Mouse (Mus musculus) forebrain, embryonic 13.5 days (tissue): ENCODE data around the gene Elf2. TPM values are rescaled to one million over a fixed set of nuclear protein-coding genes. Genes with fewer than 3 reads are reported as not detected.

ENCODE experiments used
- ATAC-seq: fragments of 200-750 bp; cut with Nextera tagmentation; 2 replicates; pipeline ENCODE4 v1.8.0; 2017
- H3K27ac ChIP-seq: fragments of 300-500 bp; sonication (generic); 2 replicates; pipeline ENCODE4 v1.5.1; 2015; ENCODE audit warnings: inconsistent platforms, mild to moderate bottlenecking, moderate library complexity
- H3K27me3 ChIP-seq: fragments of 300-500 bp; sonication (generic); 2 replicates; pipeline ENCODE4 v1.6.1; 2015; ENCODE audit warnings: mild to moderate bottlenecking, inconsistent platforms
- H3K36me3 ChIP-seq: fragments of 300-500 bp; sonication (generic); 2 replicates; pipeline ENCODE4 v1.6.1; 2015; ENCODE audit warnings: mild to moderate bottlenecking, inconsistent platforms; ENCODE audit not compliant: poor library complexity, severe bottlenecking
- H3K4me1 ChIP-seq: fragments of 300-500 bp; sonication (generic); 2 replicates; pipeline ENCODE4 v1.6.1; 2015; ENCODE audit warnings: inconsistent platforms
- H3K4me2 ChIP-seq: fragments of 300-500 bp; sonication (generic); 2 replicates; pipeline ENCODE4 v1.6.1; 2015; ENCODE audit warnings: inconsistent platforms, mild to moderate bottlenecking, moderate library complexity
- H3K4me3 ChIP-seq: fragments of 300-500 bp; sonication (generic); 2 replicates; pipeline ENCODE4 v1.5.1; 2015; ENCODE audit warnings: mild to moderate bottlenecking, inconsistent platforms
- H3K9ac ChIP-seq: fragments of 300-500 bp; sonication (generic); 2 replicates; pipeline ENCODE4 v1.6.1; 2015; ENCODE audit warnings: mild to moderate bottlenecking, inconsistent platforms
- H3K9me3 ChIP-seq: fragments of 300-500 bp; sonication (generic); replicated peaks from 2 replicates; pipeline ENCODE4 v1.6.1; 2016; ENCODE audit warnings: inconsistent platforms
- WGBS: fragments of 180-500 bp; shearing (Covaris S2); methylation state at CpG from one replicate; pipeline ENCODE4 v1.1.7; 2015; 5-methylcytosine and 5-hydroxymethylcytosine counted together
- polyA plus RNA-seq: library from polyadenylated mRNA; unstranded; fragments of >200 nt; fragmentation: Nextera tagmentation; extraction: Ambion mirVana; gene quantifications from 2 replicates; pipeline ENCODE4 v1.2.1, GENCODE M21; 2015

Elf2 gene
- polyA plus RNA-seq = 55.9 and 60.1 TPM in 2 replicates

- no peaks in the 10 kb centered on the region for H3K27me3 ChIP-seq
Observed at GRCm38 (mm10) chr3:51340552-51341267, at the start of gene Elf2. Gene Elf2, minus strand, starts transcription at chr3:51340663.

GRCm38 (mm10) chr3:51388904-51389303 lies 48.4 kb upstream of the Elf2 start:
- Histone ChIP-seq H3K4me3 (peak overlapping the region; percentile 9; the same call in 1 of the 2 replicates), H3K9me3 (no peaks in the 10 kb centered on the region), H3K36me3 (no peaks in the 10 kb centered on the region), H3K27ac (no peak overlapping the region), H3K9ac (peak overlapping the region; percentile 30), H3K4me1 (peaks cover 5% of the 10 kb centered on the region), H3K27me3 (peaks cover 14% of the 10 kb centered on the region; the same call in 1 of the 2 replicates), H3K4me2 (peak overlapping the region; percentile 41)
- WGBS = 7% methylated on average over 13 of the region's 13 CpGs
- ATAC-seq = no peak

More at GRCm38 (mm10) chr3:51340552-51341267, at the start of gene Elf2:
- H3K4me2 ChIP-seq = peak within 1 kb of the TSS; percentile 82
- peak within 1 kb of the TSS; percentile 100 for H3K27ac ChIP-seq
- peaks cover 22% of the 10 kb centered on the region for H3K4me1 ChIP-seq
- ATAC-seq = peak; percentile 84
- no peaks in the 10 kb centered on the region for H3K36me3 ChIP-seq
- under 1% methylated on average over 50 of the region's 87 CpGs for WGBS
- peak within 1 kb of the TSS; percentile 98 for H3K9ac ChIP-seq
- peak within 1 kb of the TSS; percentile 93 for H3K4me3 ChIP-seq
- H3K9me3 ChIP-seq = no peaks in the 10 kb centered on the region

GRCm38 (mm10) chr3:51387868-51388381 lies 47.5 kb upstream of the Elf2 start:
- Histone ChIP-seq H3K27me3 (peaks cover 14% of the 10 kb centered on the region; the same call in 1 of the 2 replicates), H3K9ac (no peak overlapping the region), H3K36me3 (no peaks in the 10 kb centered on the region), H3K27ac (no peak overlapping the region), H3K4me1 (peaks cover 5% of the 10 kb centered on the region), H3K4me3 (no peak overlapping the region), H3K4me2 (no peak overlapping the region), H3K9me3 (no peaks in the 10 kb centered on the region)
- ATAC-seq = no peak
- 46% methylated on average over 8 of the region's 8 CpGs for WGBS

GRCm38 (mm10) chr3:51387134-51387451 lies 46.6 kb upstream of the Elf2 start:
- no peak overlapping the region for H3K4me2 ChIP-seq
- no peaks in the 10 kb centered on the region for H3K36me3 ChIP-seq
- no peak overlapping the region for H3K9ac ChIP-seq
- whole genome bisulfite sequencing = 82% methylated on average over 3 of the region's 3 CpGs
- peaks cover 5% of the 10 kb centered on the region for H3K4me1 ChIP-seq
- H3K9me3 ChIP-seq = no peaks in the 10 kb centered on the region
- H3K27ac ChIP-seq = no peak overlapping the region
- H3K4me3 ChIP-seq = no peak overlapping the region
- ATAC-seq = no peak
- H3K27me3 ChIP-seq = peaks cover 14% of the 10 kb centered on the region; the same call in 1 of the 2 replicates

- no peaks in the 10 kb centered on the region for H3K36me3 ChIP-seq
- H3K4me1 ChIP-seq = peaks cover 5% of the 10 kb centered on the region
- no peaks in the 10 kb centered on the region for H3K9me3 ChIP-seq
- H3K9ac ChIP-seq = no peak overlapping the region
- no peak overlapping the region for H3K27ac ChIP-seq
- WGBS = 45% methylated on average over 12 of the region's 12 CpGs
- no peak overlapping the region for H3K4me3 ChIP-seq
- no peak overlapping the region for H3K4me2 ChIP-seq
- peaks cover 14% of the 10 kb centered on the region; the same call in 1 of the 2 replicates for H3K27me3 ChIP-seq
- ATAC-seq = no peak
Observed at GRCm38 (mm10) chr3:51386441-51387133, 46.1 kb upstream of the Elf2 start.

- H3K4me2 ChIP-seq = no peak overlapping the region
- H3K4me3 ChIP-seq = no peak overlapping the region
- H3K4me1 ChIP-seq = no peaks in the 10 kb centered on the region
- WGBS = 24% methylated on average over 12 of the region's 12 CpGs
- H3K9ac ChIP-seq = no peak overlapping the region
- H3K36me3 ChIP-seq = no peaks in the 10 kb centered on the region
- H3K9me3 ChIP-seq = no peaks in the 10 kb centered on the region
- peaks cover 4% of the 10 kb centered on the region; the same call in 1 of the 2 replicates for H3K27me3 ChIP-seq
- ATAC-seq = no peak
- no peak overlapping the region for H3K27ac ChIP-seq
Observed at GRCm38 (mm10) chr3:51383409-51383808, 42.9 kb upstream of the Elf2 start.

GRCm38 (mm10) chr3:51380660-51381014 lies 40.2 kb upstream of the Elf2 start:
- no peak for ATAC-seq
- H3K27ac ChIP-seq = no peak overlapping the region
- no peaks in the 10 kb centered on the region for H3K4me1 ChIP-seq
- no peak overlapping the region for H3K4me2 ChIP-seq
- no peaks in the 10 kb centered on the region for H3K27me3 ChIP-seq
- no peak overlapping the region for H3K4me3 ChIP-seq
- no peaks in the 10 kb centered on the region for H3K9me3 ChIP-seq
- H3K36me3 ChIP-seq = no peaks in the 10 kb centered on the region
- 76% methylated on average over 2 of the region's 5 CpGs for WGBS
- no peak overlapping the region for H3K9ac ChIP-seq

- Histone ChIP-seq H3K4me2 (no peak overlapping the region), H3K27me3 (no peaks in the 10 kb centered on the region), H3K36me3 (no peaks in the 10 kb centered on the region), H3K9me3 (no peaks in the 10 kb centered on the region), H3K4me3 (no peak overlapping the region), H3K4me1 (no peaks in the 10 kb centered on the region), H3K9ac (no peak overlapping the region), H3K27ac (no peak overlapping the region)
- WGBS = 85% methylated on average over 5 of the region's 5 CpGs
- ATAC-seq = no peak
Observed at GRCm38 (mm10) chr3:51379786-51380659, 39.6 kb upstream of the Elf2 start.

GRCm38 (mm10) chr3:51378665-51378946 lies 38.1 kb upstream of the Elf2 start:
- H3K4me2 ChIP-seq = peak overlapping the region; percentile 47
- WGBS = 85% methylated on average over 3 of the region's 3 CpGs
- no peak overlapping the region for H3K27ac ChIP-seq
- H3K27me3 ChIP-seq = no peaks in the 10 kb centered on the region
- H3K9ac ChIP-seq = no peak overlapping the region
- H3K9me3 ChIP-seq = 0 out of 2 replicates have a peak, but pooled peaks cover 2% of the 10 kb centered on the region
- no peaks in the 10 kb centered on the region for H3K36me3 ChIP-seq
- H3K4me1 ChIP-seq = no peaks in the 10 kb centered on the region
- ATAC-seq = no peak
- H3K4me3 ChIP-seq = no peak overlapping the region

- Histone ChIP-seq H3K9ac (no peak overlapping the region), H3K4me2 (peak overlapping the region; percentile 47), H3K27ac (no peak overlapping the region), H3K4me1 (no peaks in the 10 kb centered on the region), H3K9me3 (0 out of 2 replicates have a peak, but pooled peaks cover 2% of the 10 kb centered on the region), H3K36me3 (no peaks in the 10 kb centered on the region), H3K4me3 (peak overlapping the region; percentile 20; the same call in 1 of the 2 replicates), H3K27me3 (no peaks in the 10 kb centered on the region)
- ATAC-seq = no peak
- 50% methylated on average over 31 of the region's 31 CpGs for WGBS
Observed at GRCm38 (mm10) chr3:51377878-51378664, 37.6 kb upstream of the Elf2 start.
